Mouse (Mus musculus) E14TG2a.4 (cell line): ENCODE data around the gene Myo9b.

ENCODE experiments used
- CTCF ChIP-seq: conservative IDR thresholded peaks from 2 replicates; pipeline ENCODE4 v1.5.1; 2014; ENCODE audit warnings: low read length
- NANOG ChIP-seq: IDR thresholded peaks from 2 replicates; pipeline ENCODE4 v1.6.1; 2014; ENCODE audit warnings: borderline replicate concordance, low read length, mixed read lengths
- POU5F1 ChIP-seq: IDR thresholded peaks from 2 replicates; pipeline ENCODE4 v1.6.1; 2014; ENCODE audit warnings: low read length, borderline replicate concordance

DNA sequence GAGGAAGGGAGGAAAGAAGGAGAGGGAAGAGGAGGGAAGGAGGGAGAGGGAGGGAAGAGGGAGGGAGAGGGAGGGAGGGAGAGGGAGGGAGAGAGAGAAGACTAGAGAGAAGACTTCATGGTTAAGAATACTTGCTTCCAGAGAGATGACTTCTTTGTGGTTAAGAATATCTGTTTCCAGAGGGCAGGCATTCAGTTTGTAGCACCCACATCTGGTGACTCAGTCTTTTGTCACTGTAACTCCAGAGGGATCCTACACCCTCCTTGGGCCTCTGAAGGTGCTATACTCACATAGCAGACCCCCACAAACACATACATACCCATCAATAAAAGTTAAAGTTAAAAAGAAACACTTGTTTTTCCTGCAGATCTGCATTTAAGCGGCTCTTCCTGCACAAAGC, 79.0 kb downstream of the Myo9b start:
- TF ChIP-seq CTCF, result no peak
- TF ChIP-seq POU5F1, result no peak
- no peak for TF ChIP-seq NANOG
